Mouse (Mus musculus) ovary, adult 18-20 months (tissue): Measurements from ENCODE around the gene Gen1.

Experiments used
- DNase-seq: peaks from one replicate; pipeline ENCODE4 v3.0.0; 2022; ENCODE audit warnings: low spot score, mixed read lengths

The Gen1 gene

GRCm38 (mm10) chr12:11223090-11223489 lies 42.5 kb downstream of the Gen1 start:
- DNase-seq: no peak

GRCm38 (mm10) chr12:11222566-11222965 lies 43.0 kb downstream of the Gen1 start:
- DNase-seq: peak; percentile 22

DNA sequence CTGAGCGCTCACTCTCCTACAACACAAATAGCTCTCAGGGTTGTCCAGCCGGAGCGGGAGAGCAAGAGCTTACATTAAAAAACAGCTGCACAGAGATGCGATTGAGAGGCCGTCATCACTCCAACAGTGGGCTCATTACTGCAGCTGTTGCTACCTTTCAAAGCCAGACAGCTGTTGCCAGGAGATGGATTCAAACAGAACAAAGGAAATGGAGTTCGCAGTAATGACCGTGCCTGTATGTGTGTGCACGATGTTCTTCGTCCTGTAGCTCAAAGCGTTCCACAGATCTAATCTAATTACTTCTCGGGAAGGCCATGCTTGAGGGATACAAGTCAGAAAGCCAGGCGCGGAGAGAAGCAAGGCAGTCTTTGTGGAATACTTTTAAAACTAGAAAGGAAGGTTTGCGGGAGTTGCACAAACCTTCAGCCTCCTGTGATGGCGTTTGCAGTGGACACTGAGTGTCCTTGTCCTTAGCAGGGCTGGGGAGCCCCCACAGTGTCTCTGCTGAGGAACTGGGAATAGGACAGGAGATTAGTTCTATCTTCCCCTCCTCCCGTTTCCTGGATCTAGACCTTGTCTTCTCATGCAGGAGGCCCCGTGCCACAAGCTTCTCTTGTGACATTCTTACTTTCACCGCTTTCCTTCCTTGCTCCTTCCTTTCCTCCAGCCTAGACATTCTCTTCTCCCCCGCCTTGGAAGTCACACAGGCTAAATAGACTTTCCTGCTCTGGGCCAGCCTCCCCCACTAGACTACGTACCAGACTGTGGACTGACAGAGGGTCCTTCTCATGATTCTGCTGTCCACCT lies 43.9 kb downstream of the Gen1 start:
- DNase-seq: no peak

DNA sequence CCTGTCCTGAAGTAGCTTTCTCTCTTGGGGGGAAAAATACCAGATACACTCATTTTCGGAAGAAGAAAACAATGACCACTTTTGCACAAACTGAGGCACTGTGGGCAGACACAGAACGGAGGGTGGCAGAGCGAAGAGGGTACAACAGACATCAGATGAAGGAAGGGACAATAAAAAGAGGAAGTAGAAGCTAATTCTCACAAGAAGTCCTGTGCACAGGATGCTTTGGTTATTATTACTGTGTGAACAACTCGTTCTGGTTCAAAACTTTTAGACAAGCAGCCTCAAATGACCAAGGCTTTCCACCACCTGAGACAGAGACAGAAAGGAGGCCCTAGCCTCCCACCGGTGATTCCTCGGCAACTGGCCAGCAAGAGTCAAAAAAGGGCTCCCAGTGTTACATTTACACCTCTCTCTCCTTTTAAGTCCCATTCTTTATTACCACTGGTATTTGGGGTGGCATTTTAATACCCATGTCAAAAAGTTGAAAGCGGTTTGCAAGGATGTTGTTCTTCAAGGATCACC lies 47.8 kb downstream of the Gen1 start:
- no peak for DNase-seq

DNA sequence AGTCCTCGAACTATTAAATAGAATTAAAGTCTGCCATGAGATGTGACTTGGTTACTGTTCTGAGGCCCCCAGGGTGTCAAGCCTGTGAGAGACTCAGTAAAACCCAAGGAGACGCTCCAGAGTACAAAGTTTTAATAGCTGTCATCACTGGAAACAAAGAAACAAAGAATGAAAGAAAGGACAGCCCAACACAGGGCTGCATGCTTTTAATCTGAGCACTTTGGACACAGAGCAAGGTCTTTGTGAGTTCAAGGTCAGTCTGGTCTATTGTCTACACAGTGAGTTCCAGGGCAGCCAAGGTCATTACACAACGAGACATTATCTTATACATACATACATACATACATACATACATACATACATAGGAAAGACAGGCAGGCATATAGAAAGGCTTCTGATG lies 49.1 kb downstream of the Gen1 start:
- DNase-seq: no peak

DNA sequence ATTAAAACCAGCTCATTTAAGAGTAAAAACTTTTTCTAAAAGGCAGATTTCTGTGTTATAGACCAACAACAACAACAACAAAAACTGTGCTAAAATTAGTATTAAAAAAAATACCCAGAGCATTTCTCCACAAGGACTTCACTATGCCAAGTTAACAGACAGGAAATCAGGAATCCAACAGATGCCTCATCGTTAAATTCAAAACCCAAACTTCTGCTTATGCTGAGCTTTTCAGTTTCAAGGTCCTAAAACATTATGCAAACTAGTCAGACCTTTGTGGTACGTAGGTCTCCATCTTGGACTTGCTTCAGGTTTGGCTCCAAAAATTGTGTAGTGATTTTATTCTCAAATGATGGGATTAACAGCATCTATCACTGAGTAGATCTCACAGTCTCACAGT lies 50.0 kb downstream of the Gen1 start:
- DNase-seq: no peak

DNA sequence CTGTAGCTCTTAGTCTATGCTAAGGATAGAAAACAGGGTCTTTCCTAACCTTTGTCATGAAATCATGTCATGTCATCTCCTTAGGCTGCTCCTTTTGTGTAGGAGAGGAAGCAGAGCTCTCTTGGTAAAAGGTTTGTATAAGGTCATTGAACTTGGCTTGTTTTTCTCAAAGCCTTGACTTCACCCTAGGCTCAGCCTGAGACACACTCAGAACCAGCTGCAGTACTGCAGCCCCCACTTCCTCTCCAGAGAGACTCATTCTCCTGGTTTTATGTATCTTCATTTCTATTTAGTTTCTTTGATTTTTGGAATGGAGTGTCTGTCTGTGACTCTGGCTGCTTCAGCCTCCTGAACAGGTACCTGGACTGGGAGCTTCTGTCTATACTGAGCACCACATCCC lies 50.8 kb downstream of the Gen1 start:
- DNase-seq: no peak

DNA sequence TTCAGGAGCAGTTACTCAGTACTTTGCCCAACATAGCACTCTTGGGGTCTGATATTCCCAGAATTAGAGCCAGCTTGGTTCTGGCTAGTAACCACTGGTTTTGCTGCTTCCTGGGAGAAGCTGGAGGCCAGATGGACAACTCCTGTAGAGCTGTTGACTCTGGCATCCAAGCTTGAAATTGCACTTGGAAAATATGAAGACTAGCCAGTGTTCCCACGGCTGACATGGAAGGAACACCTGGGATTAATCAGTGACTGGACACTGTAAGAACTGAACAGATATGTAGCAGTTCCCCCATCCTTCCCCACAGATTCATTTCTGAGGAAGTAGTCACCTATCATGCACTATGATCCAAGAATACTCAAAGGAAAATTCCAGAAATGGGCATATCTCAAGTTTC lies 52.7 kb downstream of the Gen1 start:
- no peak for DNase-seq

DNA sequence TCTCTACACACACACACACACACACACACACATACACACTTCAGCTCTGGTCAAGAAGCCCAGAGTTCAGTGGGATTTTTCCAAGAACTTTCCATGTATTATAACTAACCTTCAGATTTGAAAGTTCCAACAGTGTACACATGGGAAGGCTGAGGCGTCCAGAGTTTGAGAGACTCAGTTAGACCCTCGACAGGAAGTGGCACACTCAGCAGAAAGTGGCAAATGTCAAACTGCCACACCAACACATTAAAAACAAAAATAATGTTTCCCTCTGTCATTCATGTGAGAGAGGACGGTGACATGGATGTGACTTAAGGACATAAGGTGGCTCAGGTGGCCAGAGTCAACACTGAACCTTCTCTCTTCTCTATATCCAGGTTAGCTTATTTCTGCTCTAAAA lies 55.2 kb downstream of the Gen1 start:
- no peak for DNase-seq

DNA sequence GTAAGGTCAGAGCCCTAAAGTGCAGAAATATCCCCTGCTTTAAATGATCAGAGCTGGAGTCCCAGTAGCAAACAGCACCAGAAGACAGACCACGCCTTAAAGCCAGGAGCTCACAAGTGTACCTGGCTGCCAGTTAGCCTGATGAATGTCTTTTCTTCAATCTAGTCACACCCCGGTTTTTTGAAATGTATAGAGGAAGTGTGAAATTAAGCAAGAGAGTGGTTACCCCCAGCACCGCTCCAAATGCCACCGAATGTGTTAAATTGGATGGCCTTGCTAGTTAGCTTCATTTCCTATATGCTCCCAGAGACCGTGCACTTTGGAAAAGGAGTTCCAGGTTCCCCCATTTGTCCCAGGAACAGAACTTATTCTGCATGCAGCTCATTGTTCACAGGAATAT lies 56.0 kb downstream of the Gen1 start:
- no peak for DNase-seq

DNA sequence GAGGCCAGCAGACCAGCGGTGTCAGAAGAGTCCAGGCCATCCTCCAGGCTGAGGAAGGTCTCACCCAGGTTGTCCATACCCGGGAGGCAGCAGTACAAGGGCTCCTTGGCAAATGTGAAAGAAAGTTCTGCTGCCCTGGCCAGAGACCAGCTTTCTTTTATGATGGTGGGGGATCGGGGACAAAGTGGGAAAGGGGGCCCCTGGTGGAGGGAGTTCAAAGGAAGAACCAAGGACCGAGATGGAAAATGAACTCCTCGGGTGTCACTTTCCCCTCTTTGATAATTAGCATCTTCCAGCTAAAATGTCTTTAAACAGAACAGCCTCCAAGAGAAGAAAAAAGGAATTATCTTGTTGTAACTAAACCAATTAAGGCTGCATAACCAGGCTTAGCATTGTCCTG lies 56.7 kb downstream of the Gen1 start, which contains the start of gene Msgn1:
Gene Msgn1, minus strand, starts transcription at position 101 of the 400 bp plus-strand sequence.
- no peak for DNase-seq

- DNase-seq: no peak
These were observed 59.3 kb downstream of the Gen1 start for GRCm38 (mm10) chr12:11206321-11206720.

DNA sequence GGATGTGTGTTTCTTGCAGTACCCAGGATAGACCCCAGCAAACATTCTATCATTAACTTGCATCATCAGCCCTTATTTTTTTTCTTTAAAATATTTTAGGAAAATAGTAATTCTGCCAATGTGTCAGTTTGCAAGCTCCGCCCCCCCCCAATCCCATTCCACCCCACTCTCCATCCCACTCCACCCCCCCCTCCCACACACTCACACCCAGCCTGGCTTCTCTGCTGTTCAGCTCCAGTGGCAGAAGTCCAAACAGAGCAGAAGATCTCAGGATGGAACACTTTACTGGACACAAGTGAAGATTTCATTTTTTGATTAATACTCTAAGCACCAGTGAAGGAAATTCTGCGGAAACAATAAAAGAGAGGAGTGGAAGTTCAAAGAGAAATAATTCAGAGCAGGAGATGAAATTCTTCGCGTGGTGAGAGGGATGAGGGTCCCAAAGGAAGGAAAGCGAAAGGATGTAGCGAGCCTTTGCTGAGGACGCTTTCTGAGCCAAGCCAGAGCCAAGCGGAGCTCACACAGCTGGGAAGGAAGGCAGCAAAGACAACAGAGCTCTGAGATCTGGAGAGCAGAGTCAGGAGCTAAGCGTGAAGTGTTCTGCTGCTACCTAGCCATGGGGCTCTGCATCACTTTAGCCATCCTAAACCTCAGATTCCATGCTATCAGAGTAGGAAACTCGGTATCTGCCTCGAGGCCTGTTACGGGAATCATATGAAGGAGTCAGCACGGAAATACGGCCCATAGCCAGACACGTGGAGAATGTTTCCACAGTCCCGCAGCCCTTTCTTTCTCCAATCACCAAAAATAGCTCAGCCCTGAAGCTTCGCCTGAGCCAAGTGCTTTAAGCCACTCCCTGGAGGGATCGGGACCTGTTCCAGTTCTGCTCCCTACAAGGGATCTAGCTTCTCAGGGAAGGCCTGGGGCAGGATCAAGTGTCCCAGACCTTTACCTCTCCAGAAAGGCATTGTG lies 61.6 kb downstream of the Gen1 start:
- DNase-seq: peak; percentile 57

DNA sequence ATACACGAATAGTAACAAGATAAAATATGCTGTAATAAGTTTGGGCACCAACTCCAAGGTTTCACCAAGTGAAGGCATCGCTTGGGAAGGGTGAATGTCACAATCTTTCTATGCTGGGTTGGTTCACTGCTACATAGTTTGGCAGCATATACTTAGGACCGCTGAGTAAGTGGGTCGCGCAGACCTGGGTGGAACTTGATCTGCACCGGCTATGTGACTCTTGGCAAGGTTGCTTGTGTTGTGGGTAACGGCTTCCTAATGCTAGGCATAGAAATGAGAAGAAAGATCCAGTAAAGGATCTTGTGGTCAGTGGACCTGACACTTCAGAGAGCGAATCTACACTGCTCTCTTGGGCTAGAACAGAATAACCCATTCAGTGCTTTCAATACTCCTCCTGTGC lies 63.1 kb downstream of the Gen1 start:
- no peak for DNase-seq

GRCm38 (mm10) chr12:11200711-11201110 lies 64.9 kb downstream of the Gen1 start:
- DNase-seq: no peak

DNA sequence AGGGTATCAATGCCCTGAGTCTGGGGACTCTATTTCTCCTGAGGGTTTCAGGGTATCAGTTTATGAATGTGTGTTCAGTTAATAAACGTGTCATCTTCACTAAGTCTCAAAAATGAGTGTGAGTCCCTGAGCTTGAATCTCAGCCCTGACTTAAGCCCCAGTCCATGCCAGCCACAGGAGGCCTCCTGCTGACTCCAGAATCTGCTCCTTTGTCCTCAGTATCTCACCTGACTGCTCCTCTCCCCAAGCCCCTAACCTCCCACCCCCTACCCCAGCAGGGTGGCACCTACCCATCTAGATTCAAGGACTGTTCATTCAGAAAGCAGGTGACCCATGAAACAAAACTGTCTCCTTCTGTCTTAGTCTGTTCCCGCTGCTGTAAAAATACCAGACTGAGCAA lies 67.0 kb downstream of the Gen1 start:
- no peak for DNase-seq

DNA sequence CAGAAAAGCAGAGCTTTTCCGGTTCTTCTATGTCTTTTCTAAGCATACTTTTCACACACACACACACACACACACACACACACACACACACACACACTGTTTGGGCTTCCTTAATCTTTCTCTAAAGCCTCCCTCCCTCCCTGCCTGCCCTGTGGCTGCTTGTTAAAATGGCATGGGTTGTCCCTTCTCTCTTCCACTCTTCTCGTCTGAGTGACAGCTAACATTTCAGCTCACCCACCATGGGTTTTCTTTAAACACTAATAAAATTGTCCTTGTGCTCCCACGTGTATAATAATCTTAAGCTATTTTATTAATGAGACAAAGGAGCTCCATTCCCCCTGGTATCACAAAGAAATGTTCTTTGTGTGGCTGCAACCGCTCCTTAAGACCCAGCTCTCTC lies 67.6 kb downstream of the Gen1 start:
- no peak for DNase-seq

GRCm38 (mm10) chr12:11196830-11197229 lies 68.8 kb downstream of the Gen1 start:
- no peak for DNase-seq

DNA sequence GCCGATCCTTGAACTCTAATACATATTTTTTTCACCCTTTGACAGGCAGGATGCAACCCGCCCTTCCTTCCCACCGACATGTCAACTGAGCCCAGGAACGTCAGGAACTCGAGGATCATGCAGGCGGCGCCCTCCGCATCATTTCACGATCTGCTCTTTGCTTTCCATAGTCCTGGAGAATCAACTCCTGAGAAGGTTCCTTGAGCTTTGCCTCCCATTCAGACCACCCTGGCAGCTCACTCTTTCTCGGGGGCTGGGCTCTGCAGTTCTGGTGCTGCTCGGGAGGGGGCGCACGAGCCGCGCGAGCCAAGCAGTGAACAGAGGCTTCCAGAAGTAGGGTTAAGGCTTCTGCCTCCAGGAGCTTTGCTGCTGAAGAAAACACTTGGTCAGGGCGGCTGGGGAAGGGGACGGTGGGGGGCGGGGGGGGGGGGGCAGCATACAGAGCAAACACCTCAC lies 69.4 kb downstream of the Gen1 start:
- DNase-seq: peak; percentile 43

- DNase-seq: no peak
These were observed 70.6 kb downstream of the Gen1 start for GRCm38 (mm10) chr12:11195031-11195430.
